Mouse (Mus musculus): ENCODE results near the gene Znhit6. TPM values are rescaled to one million over a fixed set of nuclear protein-coding genes. Genes with fewer than 3 reads are reported as not detected.

Gene Znhit6
- polyA plus RNA-seq, 1 experiment: 65.7 TPM

GRCm38 (mm10) chr3:145642861-145643260 lies 66.9 kb downstream of the Znhit6 start:
- peaks cover 10% of the 10 kb centered on the region for H3K36me3 ChIP-seq (ENCODE audit: control insufficient read depth, insufficient read depth, low read length, poor library complexity, severe bottlenecking)
- no peak overlapping the region for H3K9ac ChIP-seq (ENCODE audit: low read depth, poor library complexity, severe bottlenecking)
- no peaks in the 10 kb centered on the region for H3K27me3 ChIP-seq (ENCODE audit: control insufficient read depth, insufficient read depth, low read length, poor library complexity, severe bottlenecking)
- H3K27ac ChIP-seq (ENCODE audit: insufficient read depth, low read length): no peak overlapping the region
- TF ChIP-seq CTCF (IDR thresholded peaks at IDR 0.05; ENCODE audit: low read depth, low read length): no peak
- TF ChIP-seq EP300 (IDR thresholded peaks at IDR 0.05; ENCODE audit: insufficient read depth, low read depth, low read length): no peak
- TF ChIP-seq POLR2A (IDR thresholded peaks at IDR 0.05; ENCODE audit: insufficient read depth, low read length): no peak
- peaks cover 2% of the 10 kb centered on the region for H3K4me1 ChIP-seq (ENCODE audit: control insufficient read depth, insufficient read depth, low read length)
- no peaks in the 10 kb centered on the region for H3K9me3 ChIP-seq (replicated peaks; ENCODE audit: control insufficient read depth, insufficient read depth, low read length, poor library complexity, severe bottlenecking)
- H3K4me3 ChIP-seq (ENCODE audit: low read depth, low read length): no peak overlapping the region

DNA sequence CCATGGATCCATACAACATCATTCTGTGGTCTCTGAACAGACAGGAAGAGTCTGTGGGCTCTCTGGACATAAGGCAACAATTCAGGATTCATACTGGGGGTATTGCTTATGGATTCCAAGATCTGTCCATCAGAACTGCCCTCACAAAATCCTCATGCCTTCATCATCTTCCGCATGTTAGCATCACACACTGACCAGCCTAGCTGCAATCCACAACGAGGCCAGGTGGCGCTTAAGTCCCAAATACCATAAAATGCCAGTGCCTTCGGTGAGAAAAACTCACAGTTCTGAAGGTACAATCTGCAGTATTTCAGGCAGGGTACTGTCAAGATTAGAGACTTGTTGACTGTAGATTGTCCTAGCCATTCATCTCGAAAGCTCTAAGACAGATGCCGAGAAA lies 69.5 kb downstream of the Znhit6 start:
- no peak overlapping the region for H3K9ac ChIP-seq (ENCODE audit: low read depth, poor library complexity, severe bottlenecking)
- no peaks in the 10 kb centered on the region for H3K27me3 ChIP-seq (ENCODE audit: control insufficient read depth, insufficient read depth, low read length, poor library complexity, severe bottlenecking)
- no peak overlapping the region for H3K27ac ChIP-seq (ENCODE audit: insufficient read depth, low read length)
- TF ChIP-seq EP300 (IDR thresholded peaks at IDR 0.05; ENCODE audit: insufficient read depth, low read depth, low read length) (no peak), CTCF (IDR thresholded peaks at IDR 0.05; ENCODE audit: low read depth, low read length) (no peak), POLR2A (IDR thresholded peaks at IDR 0.05; ENCODE audit: insufficient read depth, low read length) (no peak)
- H3K9me3 ChIP-seq (replicated peaks; ENCODE audit: control insufficient read depth, insufficient read depth, low read length, poor library complexity, severe bottlenecking): no peaks in the 10 kb centered on the region
- H3K4me1 ChIP-seq (ENCODE audit: control insufficient read depth, insufficient read depth, low read length): peaks cover 2% of the 10 kb centered on the region
- peaks cover 10% of the 10 kb centered on the region for H3K36me3 ChIP-seq (ENCODE audit: control insufficient read depth, insufficient read depth, low read length, poor library complexity, severe bottlenecking)
- no peak overlapping the region for H3K4me3 ChIP-seq (ENCODE audit: low read depth, low read length)

GRCm38 (mm10) chr3:145646009-145646408 lies 70.0 kb downstream of the Znhit6 start:
- TF ChIP-seq EP300 (IDR thresholded peaks at IDR 0.05; ENCODE audit: insufficient read depth, low read depth, low read length) (no peak), CTCF (IDR thresholded peaks at IDR 0.05; ENCODE audit: low read depth, low read length) (no peak), POLR2A (IDR thresholded peaks at IDR 0.05; ENCODE audit: insufficient read depth, low read length) (no peak)
- Histone ChIP-seq H3K9me3 (replicated peaks; ENCODE audit: control insufficient read depth, insufficient read depth, low read length, poor library complexity, severe bottlenecking) (no peaks in the 10 kb centered on the region), H3K4me3 (ENCODE audit: low read depth, low read length) (no peak overlapping the region), H3K27ac (ENCODE audit: insufficient read depth, low read length) (no peak overlapping the region), H3K9ac (ENCODE audit: low read depth, poor library complexity, severe bottlenecking) (no peak overlapping the region), H3K4me1 (ENCODE audit: control insufficient read depth, insufficient read depth, low read length) (peaks cover 2% of the 10 kb centered on the region), H3K27me3 (ENCODE audit: control insufficient read depth, insufficient read depth, low read length, poor library complexity, severe bottlenecking) (no peaks in the 10 kb centered on the region), H3K36me3 (ENCODE audit: control insufficient read depth, insufficient read depth, low read length, poor library complexity, severe bottlenecking) (peaks cover 10% of the 10 kb centered on the region)

GRCm38 (mm10) chr3:145646666-145647065 lies 70.7 kb downstream of the Znhit6 start:
- Histone ChIP-seq H3K27me3 (ENCODE audit: control insufficient read depth, insufficient read depth, low read length, poor library complexity, severe bottlenecking) (no peaks in the 10 kb centered on the region), H3K9ac (ENCODE audit: low read depth, poor library complexity, severe bottlenecking) (no peak overlapping the region), H3K36me3 (ENCODE audit: control insufficient read depth, insufficient read depth, low read length, poor library complexity, severe bottlenecking) (peaks cover 10% of the 10 kb centered on the region), H3K4me3 (ENCODE audit: low read depth, low read length) (no peak overlapping the region), H3K9me3 (replicated peaks; ENCODE audit: control insufficient read depth, insufficient read depth, low read length, poor library complexity, severe bottlenecking) (no peaks in the 10 kb centered on the region), H3K27ac (ENCODE audit: insufficient read depth, low read length) (no peak overlapping the region), H3K4me1 (ENCODE audit: control insufficient read depth, insufficient read depth, low read length) (peaks cover 2% of the 10 kb centered on the region)
- TF ChIP-seq POLR2A (IDR thresholded peaks at IDR 0.05; ENCODE audit: insufficient read depth, low read length) (no peak), CTCF (IDR thresholded peaks at IDR 0.05; ENCODE audit: low read depth, low read length) (no peak), EP300 (IDR thresholded peaks at IDR 0.05; ENCODE audit: insufficient read depth, low read depth, low read length) (no peak)

GRCm38 (mm10) chr3:145647416-145647815 lies 71.4 kb downstream of the Znhit6 start:
- Histone ChIP-seq H3K27ac (ENCODE audit: insufficient read depth, low read length) (no peak overlapping the region), H3K9me3 (replicated peaks; ENCODE audit: control insufficient read depth, insufficient read depth, low read length, poor library complexity, severe bottlenecking) (no peaks in the 10 kb centered on the region), H3K4me1 (ENCODE audit: control insufficient read depth, insufficient read depth, low read length) (peaks cover 3% of the 10 kb centered on the region), H3K9ac (ENCODE audit: low read depth, poor library complexity, severe bottlenecking) (no peak overlapping the region), H3K4me3 (ENCODE audit: low read depth, low read length) (no peak overlapping the region), H3K27me3 (ENCODE audit: control insufficient read depth, insufficient read depth, low read length, poor library complexity, severe bottlenecking) (no peaks in the 10 kb centered on the region), H3K36me3 (ENCODE audit: control insufficient read depth, insufficient read depth, low read length, poor library complexity, severe bottlenecking) (peaks cover 10% of the 10 kb centered on the region)
- TF ChIP-seq EP300 (IDR thresholded peaks at IDR 0.05; ENCODE audit: insufficient read depth, low read depth, low read length) (no peak), CTCF (IDR thresholded peaks at IDR 0.05; ENCODE audit: low read depth, low read length) (no peak), POLR2A (IDR thresholded peaks at IDR 0.05; ENCODE audit: insufficient read depth, low read length) (no peak)

- H3K4me1 ChIP-seq (ENCODE audit: control insufficient read depth, insufficient read depth, low read length): peaks cover 4% of the 10 kb centered on the region
These were observed 72.3 kb downstream of the Znhit6 start for GRCm38 (mm10) chr3:145648097-145648931.

More at GRCm38 (mm10) chr3:145648097-145648931, 72.3 kb downstream of the Znhit6 start:
- Histone ChIP-seq H3K9ac (ENCODE audit: low read depth, poor library complexity, severe bottlenecking) (peak overlapping the region; percentile 94), H3K4me3 (ENCODE audit: low read depth, low read length) (peak overlapping the region; percentile 86), H3K27me3 (ENCODE audit: control insufficient read depth, insufficient read depth, low read length, poor library complexity, severe bottlenecking) (no peaks in the 10 kb centered on the region), H3K9me3 (replicated peaks; ENCODE audit: control insufficient read depth, insufficient read depth, low read length, poor library complexity, severe bottlenecking) (no peaks in the 10 kb centered on the region), H3K27ac (ENCODE audit: insufficient read depth, low read length) (no peak overlapping the region), H3K36me3 (ENCODE audit: control insufficient read depth, insufficient read depth, low read length, poor library complexity, severe bottlenecking) (peaks cover 10% of the 10 kb centered on the region)
- TF ChIP-seq CTCF (IDR thresholded peaks at IDR 0.05; ENCODE audit: low read depth, low read length) (no peak), EP300 (IDR thresholded peaks at IDR 0.05; ENCODE audit: insufficient read depth, low read depth, low read length) (no peak), POLR2A (IDR thresholded peaks at IDR 0.05; ENCODE audit: insufficient read depth, low read length) (no peak)
